Mouse (Mus musculus): ENCODE measurements around the gene Ifitm7.
"Not testable (repeated sequence)": the region's sequence is repeated elsewhere in the genome, so short reads cannot be mapped to it uniquely, and the experiment has no call there.

Gene Ifitm7

GRCm38 (mm10) chr16:13986574-13987478, at the start of gene Ifitm7, which contains the start of gene 2900011O08Rik:
Ifitm7 (minus strand) TSS chr16:13986888.
2900011O08Rik (plus strand) TSS chr16:13986604.
- no peak for DNase-seq (ENCODE audit: low spot score)

- DNase-seq (ENCODE audit: low spot score), result no peak
These were observed 46.4 kb upstream of the Ifitm7 start for GRCm38 (mm10) chr16:14033076-14033475.

- DNase-seq (ENCODE audit: low spot score), result no peak
These were observed 44.0 kb upstream of the Ifitm7 start for GRCm38 (mm10) chr16:14030650-14031049.

- no peak for DNase-seq (ENCODE audit: low spot score)
These were observed 43.2 kb upstream of the Ifitm7 start for GRCm38 (mm10) chr16:14029851-14030250.

- no peak for DNase-seq (ENCODE audit: low spot score)
These were observed 42.4 kb upstream of the Ifitm7 start for GRCm38 (mm10) chr16:14029072-14029471.

GRCm38 (mm10) chr16:14025091-14025990, 38.7 kb upstream of the Ifitm7 start:
- no peak for DNase-seq (ENCODE audit: low spot score)

GRCm38 (mm10) chr16:14021166-14021822, 34.6 kb upstream of the Ifitm7 start:
- DNase-seq (ENCODE audit: low spot score), result no peak

GRCm38 (mm10) chr16:14017306-14017705, 30.6 kb upstream of the Ifitm7 start:
- no peak for DNase-seq (ENCODE audit: low spot score)

- no peak for DNase-seq (ENCODE audit: low spot score)
These were observed 23.3 kb upstream of the Ifitm7 start for GRCm38 (mm10) chr16:14009966-14010365.

GRCm38 (mm10) chr16:14008708-14009107, 22.0 kb upstream of the Ifitm7 start:
- DNase-seq (ENCODE audit: low spot score), result no peak

- no peak for DNase-seq (ENCODE audit: low spot score)
These were observed 21.4 kb upstream of the Ifitm7 start for GRCm38 (mm10) chr16:14008081-14008480.

- DNase-seq (ENCODE audit: low spot score), result no peak
These were observed 18.6 kb upstream of the Ifitm7 start for GRCm38 (mm10) chr16:14005266-14005665.

GRCm38 (mm10) chr16:14004726-14005125, 18.0 kb upstream of the Ifitm7 start:
- DNase-seq (ENCODE audit: low spot score), result no peak

GRCm38 (mm10) chr16:14004170-14004569, 17.5 kb upstream of the Ifitm7 start:
- DNase-seq (ENCODE audit: low spot score), result no peak

- DNase-seq (ENCODE audit: low spot score), result no peak
These were observed 16.9 kb upstream of the Ifitm7 start for GRCm38 (mm10) chr16:14003386-14004130.

GRCm38 (mm10) chr16:13994502-13994901, 7.8 kb upstream of the Ifitm7 start:
- DNase-seq (ENCODE audit: low spot score), result no peak

- DNase-seq (ENCODE audit: low spot score), result no peak
These were observed 7.4 kb upstream of the Ifitm7 start for GRCm38 (mm10) chr16:13994076-13994475.

GRCm38 (mm10) chr16:13992518-13993248, 6.0 kb upstream of the Ifitm7 start:
- no peak for DNase-seq (ENCODE audit: low spot score)

- DNase-seq (ENCODE audit: low spot score), result no peak
These were observed 503 bp downstream of the Ifitm7 start for GRCm38 (mm10) chr16:13986197-13986573.

- DNase-seq (ENCODE audit: low spot score), result no peak
These were observed 3.5 kb downstream of the Ifitm7 start for GRCm38 (mm10) chr16:13983161-13983560.

GRCm38 (mm10) chr16:13981726-13982125, 5.0 kb downstream of the Ifitm7 start:
- DNase-seq (ENCODE audit: low spot score), result not testable (repeated sequence)

Measured in testis, postnatal 14 days (tissue).